Mouse (Mus musculus) embryonic facial prominence, embryonic 11.5 days (tissue): ENCODE results near the gene Olfr323. TPM values are rescaled to one million over a fixed set of nuclear protein-coding genes. Genes with fewer than 3 reads are reported as not detected.

ENCODE experiments used
- ATAC-seq: fragments of 200-750 bp; cut with Nextera tagmentation; replicated peaks from 2 replicates; pipeline ENCODE4 v1.8.0; 2017; ENCODE audit warnings: low read depth; ENCODE audit not compliant: insufficient number of reproducible peaks, low FRiP score, low TSS enrichment
- DNase-seq: peaks from one replicate; pipeline ENCODE4 v3.0.0-alpha.2; 2015; ENCODE audit warnings: low spot score
- H3K27ac ChIP-seq: fragments of 300-500 bp; sonication (generic); replicated peaks from 2 replicates; pipeline ENCODE4 v1.5.1; 2014; ENCODE audit warnings: mild to moderate bottlenecking, low read depth, low read length, control low read depth
- H3K27me3 ChIP-seq: fragments of 300-500 bp; sonication (generic); 2 replicates; pipeline ENCODE4 v1.6.1; 2014; ENCODE audit warnings: mild to moderate bottlenecking, low read length, moderate library complexity, mixed read lengths; ENCODE audit not compliant: control insufficient read depth, insufficient read depth
- H3K36me3 ChIP-seq: fragments of 300-500 bp; sonication (generic); replicated peaks from 2 replicates; pipeline ENCODE4 v1.6.1; 2014; ENCODE audit warnings: low read depth, mild to moderate bottlenecking, low read length, moderate library complexity, mixed read lengths; ENCODE audit not compliant: control insufficient read depth, insufficient read depth
- H3K4me1 ChIP-seq: fragments of 300-500 bp; sonication (generic); 2 replicates; pipeline ENCODE4 v1.6.1; 2014; ENCODE audit warnings: low read length, mixed read lengths; ENCODE audit not compliant: control insufficient read depth, insufficient read depth
- H3K4me2 ChIP-seq: fragments of 300-500 bp; sonication (generic); 2 replicates; pipeline ENCODE4 v1.6.1; 2014; ENCODE audit warnings: low read depth, mild to moderate bottlenecking, control low read depth, low read length, moderate library complexity
- H3K4me3 ChIP-seq: fragments of 300-500 bp; sonication (generic); 2 replicates; pipeline ENCODE4 v1.5.1; 2014; ENCODE audit warnings: low read depth, low read length, control low read depth
- H3K9ac ChIP-seq: fragments of 300-500 bp; sonication (generic); replicated peaks from 2 replicates; pipeline ENCODE4 v1.6.1; 2014; ENCODE audit warnings: mild to moderate bottlenecking, control low read depth, low read length
- H3K9me3 ChIP-seq: fragments of 300-500 bp; sonication (generic); replicated peaks from 2 replicates; pipeline ENCODE4 v1.6.1; 2016; ENCODE audit warnings: mild to moderate bottlenecking, low read length, inconsistent platforms, mixed read lengths; ENCODE audit not compliant: control insufficient read depth
- WGBS: fragments of 180-500 bp; shearing (Covaris S2); extraction: QIAGEN DNeasy Blood & Tissue Kit; methylation state at CpG from one replicate; pipeline ENCODE4 v1.1.7; 2014; 5-methylcytosine and 5-hydroxymethylcytosine counted together
- polyA plus RNA-seq: library from polyadenylated mRNA; unstranded; fragments of >200 nt; fragmentation: Nextera tagmentation; extraction: Ambion mirVana; gene quantifications from 2 replicates; pipeline ENCODE4 v1.2.1, GENCODE M21; 2014

The Olfr323 gene
- polyA plus RNA-seq, 1 experiment from 2014 or later: not detected

- DNase-seq: no peak
- Histone ChIP-seq H3K27ac (no peak overlapping the region), H3K9ac (no peak overlapping the region), H3K36me3 (no peaks in the 10 kb centered on the region), H3K27me3 (no peaks in the 10 kb centered on the region), H3K9me3 (no peaks in the 10 kb centered on the region), H3K4me1 (no peaks in the 10 kb centered on the region), H3K4me2 (no peak overlapping the region), H3K4me3 (no peak overlapping the region)
- no peak for ATAC-seq
Observed at GRCm38 (mm10) chr11:58614526-58614925, 15.8 kb downstream of the Olfr323 start.

GRCm38 (mm10) chr11:58613359-58613758 lies 16.9 kb downstream of the Olfr323 start:
- no peak overlapping the region for H3K27ac ChIP-seq
- H3K4me2 ChIP-seq: no peak overlapping the region
- ATAC-seq (no peak), DNase-seq (no peak)
- WGBS: 81% methylated on average over 3 of the region's 3 CpGs
- H3K27me3 ChIP-seq: no peaks in the 10 kb centered on the region
- no peaks in the 10 kb centered on the region for H3K36me3 ChIP-seq
- H3K4me3 ChIP-seq: no peak overlapping the region
- no peak overlapping the region for H3K9ac ChIP-seq
- no peaks in the 10 kb centered on the region for H3K9me3 ChIP-seq
- H3K4me1 ChIP-seq: no peaks in the 10 kb centered on the region

- H3K9ac ChIP-seq: no peak overlapping the region
- H3K4me2 ChIP-seq: no peak overlapping the region
- 85% methylated on average over 6 of the region's 6 CpGs for WGBS
- no peak overlapping the region for H3K4me3 ChIP-seq
- H3K27ac ChIP-seq: no peak overlapping the region
- no peaks in the 10 kb centered on the region for H3K4me1 ChIP-seq
- ATAC-seq: no peak
- no peaks in the 10 kb centered on the region for H3K36me3 ChIP-seq
- no peaks in the 10 kb centered on the region for H3K27me3 ChIP-seq
- no peak for DNase-seq
- no peaks in the 10 kb centered on the region for H3K9me3 ChIP-seq
Observed at GRCm38 (mm10) chr11:58607030-58607429, 23.3 kb downstream of the Olfr323 start.

- Histone ChIP-seq H3K4me1 (no peaks in the 10 kb centered on the region), H3K27ac (no peak overlapping the region), H3K4me2 (no peak overlapping the region), H3K4me3 (no peak overlapping the region), H3K9me3 (no peaks in the 10 kb centered on the region), H3K9ac (no peak overlapping the region), H3K36me3 (no peaks in the 10 kb centered on the region), H3K27me3 (no peaks in the 10 kb centered on the region)
- DNase-seq (no peak), ATAC-seq (no peak)
- 84% methylated on average over 12 of the region's 12 CpGs for WGBS
Observed at GRCm38 (mm10) chr11:58606177-58606919, 24.0 kb downstream of the Olfr323 start.

GRCm38 (mm10) chr11:58605228-58605627 lies 25.1 kb downstream of the Olfr323 start:
- no peak overlapping the region for H3K9ac ChIP-seq
- H3K4me1 ChIP-seq: no peaks in the 10 kb centered on the region
- H3K9me3 ChIP-seq: no peaks in the 10 kb centered on the region
- DNase-seq: no peak
- no peak overlapping the region for H3K27ac ChIP-seq
- WGBS: 87% methylated on average over 3 of the region's 3 CpGs
- H3K4me3 ChIP-seq: no peak overlapping the region
- H3K36me3 ChIP-seq: no peaks in the 10 kb centered on the region
- no peak for ATAC-seq
- no peaks in the 10 kb centered on the region for H3K27me3 ChIP-seq
- no peak overlapping the region; the same call in 1 of the 2 replicates for H3K4me2 ChIP-seq

GRCm38 (mm10) chr11:58604688-58605087 lies 25.6 kb downstream of the Olfr323 start:
- Histone ChIP-seq H3K27ac (no peak overlapping the region), H3K4me3 (no peak overlapping the region), H3K4me1 (no peaks in the 10 kb centered on the region), H3K9ac (no peak overlapping the region), H3K9me3 (no peaks in the 10 kb centered on the region), H3K27me3 (no peaks in the 10 kb centered on the region), H3K4me2 (no peak overlapping the region; the same call in 1 of the 2 replicates), H3K36me3 (no peaks in the 10 kb centered on the region)
- no peak for DNase-seq
- no peak for ATAC-seq
- WGBS: 69% methylated on average over 2 of the region's 2 CpGs

GRCm38 (mm10) chr11:58602800-58603560 lies 27.3 kb downstream of the Olfr323 start:
- Histone ChIP-seq H3K36me3 (no peaks in the 10 kb centered on the region), H3K4me2 (no peak overlapping the region), H3K4me3 (no peak overlapping the region), H3K9me3 (no peaks in the 10 kb centered on the region), H3K27ac (no peak overlapping the region), H3K4me1 (no peaks in the 10 kb centered on the region), H3K9ac (no peak overlapping the region), H3K27me3 (no peaks in the 10 kb centered on the region)
- DNase-seq: no peak
- no peak for ATAC-seq
- 74% methylated on average over 6 of the region's 6 CpGs for WGBS

- H3K4me2 ChIP-seq: no peak overlapping the region
- no peak overlapping the region for H3K27ac ChIP-seq
- ATAC-seq (no peak), DNase-seq (no peak)
- H3K36me3 ChIP-seq: no peaks in the 10 kb centered on the region
- no peak overlapping the region for H3K9ac ChIP-seq
- no peak overlapping the region for H3K4me3 ChIP-seq
- no peaks in the 10 kb centered on the region for H3K9me3 ChIP-seq
- H3K4me1 ChIP-seq: no peaks in the 10 kb centered on the region
- no peaks in the 10 kb centered on the region for H3K27me3 ChIP-seq
Observed at GRCm38 (mm10) chr11:58602062-58602461, 28.2 kb downstream of the Olfr323 start.
